Mouse (Mus musculus) liver, embryonic 16.5 days (tissue): ENCODE results near the gene Trpm3. TPM values are rescaled to one million over a fixed set of nuclear protein-coding genes. Genes with fewer than 3 reads are reported as not detected.

Experiments
- ATAC-seq: fragments of 200-750 bp; cut with Nextera tagmentation; 2 replicates; pipeline ENCODE4 v1.8.0; 2017; ENCODE audit warnings: low read depth, mild to moderate bottlenecking, moderate number of reproducible peaks, moderate library complexity
- H3K27ac ChIP-seq: fragments of 300-500 bp; sonication (generic); 2 replicates; pipeline ENCODE4 v1.5.1; 2014; ENCODE audit warnings: mild to moderate bottlenecking, low read length
- H3K27me3 ChIP-seq: fragments of 300-500 bp; sonication (generic); 2 replicates; pipeline ENCODE4 v1.6.1; 2014; ENCODE audit warnings: low read depth, low read length, mixed read lengths; ENCODE audit not compliant: control insufficient read depth, insufficient read depth
- H3K36me3 ChIP-seq: fragments of 300-500 bp; sonication (generic); 2 replicates; pipeline ENCODE4 v1.6.1; 2014; ENCODE audit warnings: mild to moderate bottlenecking; ENCODE audit not compliant: control insufficient read depth, insufficient read depth
- H3K4me1 ChIP-seq: fragments of 300-500 bp; sonication (generic); 2 replicates; pipeline ENCODE4 v1.6.1; 2014; ENCODE audit warnings: low read depth, low read length, mixed read lengths; ENCODE audit not compliant: control insufficient read depth
- H3K4me2 ChIP-seq: fragments of 300-500 bp; sonication (generic); 2 replicates; pipeline ENCODE4 v1.6.1; 2014; ENCODE audit warnings: low read depth, low read length, mixed read lengths
- H3K4me3 ChIP-seq: fragments of 300-500 bp; sonication (generic); 2 replicates; pipeline ENCODE4 v1.5.1; 2014; ENCODE audit warnings: low read depth, mild to moderate bottlenecking, low read length
- H3K9ac ChIP-seq: fragments of 300-500 bp; sonication (generic); 2 replicates; pipeline ENCODE4 v1.6.1; 2014; ENCODE audit warnings: low read depth, low read length
- H3K9me3 ChIP-seq: fragments of 300-500 bp; sonication (generic); replicated peaks from 2 replicates; pipeline ENCODE4 v1.6.1; 2016; ENCODE audit warnings: low read length; ENCODE audit not compliant: control insufficient read depth
- WGBS: fragments of 180-500 bp; shearing (Covaris S2); extraction: QIAGEN DNeasy Blood & Tissue Kit; methylation state at CpG from one replicate; pipeline ENCODE4 v1.1.7; 2014; ENCODE audit not compliant: insufficient replicate concordance; 5-methylcytosine and 5-hydroxymethylcytosine counted together
- polyA plus RNA-seq: library from polyadenylated mRNA; unstranded; fragments of >200 nt; fragmentation: Nextera tagmentation; extraction: Ambion mirVana; gene quantifications from 2 replicates; pipeline ENCODE4 v1.2.1, GENCODE M21; 2015

Trpm3 gene
- polyA plus RNA-seq, 1 experiment from 2014 or later, result 0.04 TPM

DNA sequence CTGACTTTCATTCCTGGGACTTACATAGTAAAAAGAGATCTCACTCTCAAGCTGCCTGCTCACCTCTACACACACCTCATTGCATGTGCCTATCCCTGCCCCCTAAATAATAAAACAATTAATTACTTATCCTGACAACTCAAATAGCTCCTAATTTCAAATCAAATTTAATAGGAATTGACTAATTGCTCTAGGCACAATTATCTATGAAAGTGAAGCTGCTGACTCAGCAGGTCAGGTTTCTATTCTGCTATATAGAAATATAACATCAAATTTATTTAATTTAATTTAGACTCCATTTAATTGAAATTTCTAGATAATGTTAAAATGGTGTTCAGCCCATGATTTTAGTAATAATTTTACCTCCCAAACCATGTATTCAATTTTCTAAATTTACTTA lies 566.6 kb downstream of the Trpm3 start:
- ATAC-seq, result no peak
- H3K27ac ChIP-seq, result no peak overlapping the region

DNA sequence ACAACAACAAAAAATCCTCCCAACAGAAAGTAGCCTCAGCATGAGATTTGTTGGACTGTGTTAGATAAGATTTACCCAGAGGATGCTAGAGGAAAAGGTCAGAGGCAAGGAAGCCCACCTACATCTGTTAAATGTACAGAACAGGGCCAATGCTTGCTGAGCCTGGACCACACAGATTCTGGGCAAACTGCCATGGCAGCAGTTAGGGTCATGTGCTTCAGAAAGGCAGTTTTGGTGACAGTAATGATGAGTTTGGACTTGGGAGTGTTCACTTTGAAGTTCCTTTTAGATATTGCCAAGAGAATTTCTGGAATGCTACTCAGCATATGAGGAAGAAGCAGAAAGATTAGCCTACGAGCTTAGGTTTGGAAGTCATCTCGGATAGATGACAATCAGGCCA lies 580.2 kb downstream of the Trpm3 start:
- no peak for ATAC-seq
- no peak overlapping the region for H3K27ac ChIP-seq

More for the DNA sequence above, 566.6 kb downstream of the Trpm3 start:
- H3K4me3 ChIP-seq, result no peak overlapping the region
- H3K27me3 ChIP-seq, result no peaks in the 10 kb centered on the region
- no peak overlapping the region for H3K9ac ChIP-seq
- no peak overlapping the region for H3K4me2 ChIP-seq
- no peaks in the 10 kb centered on the region for H3K4me1 ChIP-seq
- no peaks in the 10 kb centered on the region for H3K36me3 ChIP-seq
- no peaks in the 10 kb centered on the region for H3K9me3 ChIP-seq

DNA sequence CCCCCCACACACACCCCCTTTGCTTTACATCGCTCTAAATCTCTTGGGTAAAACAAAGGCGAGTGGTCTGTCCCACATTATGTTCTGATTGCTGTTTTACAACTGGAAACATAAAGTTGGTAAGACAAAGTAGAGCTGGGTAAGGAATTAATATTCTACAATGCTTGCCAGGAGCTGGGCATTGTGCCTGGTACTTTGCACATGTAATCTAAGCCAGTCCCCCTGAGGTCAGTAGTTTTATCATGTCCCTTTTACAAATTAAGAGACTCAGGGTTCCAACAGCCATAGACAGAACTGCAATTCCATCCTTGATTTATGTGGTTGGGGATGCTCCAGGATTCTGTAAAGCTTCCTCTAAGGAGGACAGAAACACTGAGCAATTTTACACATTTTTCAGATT lies 591.0 kb downstream of the Trpm3 start:
- no peak overlapping the region for H3K9ac ChIP-seq
- H3K4me2 ChIP-seq, result no peak overlapping the region
- no peaks in the 10 kb centered on the region for H3K27me3 ChIP-seq
- ATAC-seq, result no peak
- 58% methylated on average over 2 of the region's 2 CpGs for WGBS
- no peaks in the 10 kb centered on the region for H3K9me3 ChIP-seq
- no peak overlapping the region for H3K4me3 ChIP-seq
- no peaks in the 10 kb centered on the region for H3K4me1 ChIP-seq
- no peaks in the 10 kb centered on the region for H3K36me3 ChIP-seq
- H3K27ac ChIP-seq, result no peak overlapping the region

More for the DNA sequence above, 580.2 kb downstream of the Trpm3 start:
- WGBS, result 44% methylated on average over 2 of the region's 2 CpGs
- Histone ChIP-seq H3K27me3 (no peaks in the 10 kb centered on the region), H3K4me3 (no peak overlapping the region), H3K4me2 (no peak overlapping the region), H3K9me3 (no peaks in the 10 kb centered on the region), H3K4me1 (no peaks in the 10 kb centered on the region), H3K36me3 (no peaks in the 10 kb centered on the region), H3K9ac (no peak overlapping the region)

DNA sequence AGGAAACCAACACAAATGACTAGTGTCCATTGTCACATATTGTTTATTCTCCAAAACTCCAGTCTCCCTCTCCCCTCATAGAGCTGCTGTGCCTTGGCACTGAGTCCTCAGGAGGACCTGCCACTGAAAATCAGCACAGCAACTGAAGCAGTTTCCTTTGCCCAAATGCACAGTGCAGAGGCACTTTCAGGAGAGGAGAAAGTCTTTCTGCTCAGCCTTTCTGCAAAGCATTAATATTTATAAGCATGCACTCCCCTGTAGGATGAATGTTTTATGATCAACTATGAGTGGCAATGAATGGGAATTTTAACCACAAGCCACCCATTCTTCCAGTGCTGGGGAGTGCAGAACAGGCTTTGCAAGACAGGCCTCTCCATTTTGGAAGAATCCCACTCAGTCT lies 592.1 kb downstream of the Trpm3 start:
- H3K9ac ChIP-seq, result no peak overlapping the region
- H3K4me3 ChIP-seq, result no peak overlapping the region
- no peaks in the 10 kb centered on the region for H3K4me1 ChIP-seq
- no peak overlapping the region for H3K4me2 ChIP-seq
- no peaks in the 10 kb centered on the region for H3K9me3 ChIP-seq
- H3K27ac ChIP-seq, result no peak overlapping the region
- ATAC-seq, result no peak
- no peaks in the 10 kb centered on the region for H3K27me3 ChIP-seq
- no peaks in the 10 kb centered on the region for H3K36me3 ChIP-seq

DNA sequence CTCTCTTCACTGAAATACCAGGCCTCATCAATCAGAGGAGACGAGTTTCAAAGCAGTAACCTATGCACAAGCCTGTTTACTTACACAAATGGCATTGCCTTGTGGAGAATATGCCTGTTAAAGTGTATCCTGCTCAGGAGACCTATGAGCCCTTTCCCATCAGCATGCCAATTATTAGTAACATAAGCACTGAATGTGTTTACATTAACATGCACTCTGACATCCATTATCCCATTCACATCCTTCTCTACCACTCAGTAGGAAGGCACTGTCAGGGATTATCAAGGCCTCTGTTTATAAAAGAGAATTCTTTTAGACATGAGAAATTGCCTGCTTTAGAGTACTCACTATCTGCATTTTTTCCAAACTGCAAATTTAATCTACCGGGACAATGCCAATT lies 598.0 kb downstream of the Trpm3 start:
- H3K27ac ChIP-seq, result no peak overlapping the region
- no peaks in the 10 kb centered on the region for H3K9me3 ChIP-seq
- no peak for ATAC-seq
- no peaks in the 10 kb centered on the region for H3K36me3 ChIP-seq
- no peak overlapping the region for H3K4me3 ChIP-seq
- no peak overlapping the region for H3K4me2 ChIP-seq
- H3K27me3 ChIP-seq, result no peaks in the 10 kb centered on the region
- WGBS, result 45% methylated on average over 2 of the region's 2 CpGs
- no peaks in the 10 kb centered on the region for H3K4me1 ChIP-seq
- no peak overlapping the region for H3K9ac ChIP-seq

DNA sequence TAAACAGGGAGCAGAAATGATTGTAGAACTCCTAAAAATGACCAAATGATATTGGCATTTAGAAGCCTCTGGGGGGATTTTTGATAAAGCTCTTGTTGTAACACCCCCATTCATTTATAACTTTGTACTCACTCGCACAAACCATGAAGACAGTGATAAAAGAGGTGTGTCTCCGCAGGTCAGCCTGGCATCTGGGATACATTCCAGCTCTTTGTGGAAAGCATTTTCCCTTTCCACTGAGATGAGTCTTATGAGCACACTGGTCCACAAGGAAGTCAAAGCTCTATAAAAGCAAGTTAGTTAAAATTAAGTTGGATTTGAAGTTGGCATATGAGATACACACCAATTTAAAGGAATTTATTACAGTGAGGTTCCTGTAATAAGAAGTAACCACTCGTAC lies 600.4 kb downstream of the Trpm3 start:
- no peaks in the 10 kb centered on the region for H3K4me1 ChIP-seq
- WGBS, result 50% methylated on average over 3 of the region's 3 CpGs

DNA sequence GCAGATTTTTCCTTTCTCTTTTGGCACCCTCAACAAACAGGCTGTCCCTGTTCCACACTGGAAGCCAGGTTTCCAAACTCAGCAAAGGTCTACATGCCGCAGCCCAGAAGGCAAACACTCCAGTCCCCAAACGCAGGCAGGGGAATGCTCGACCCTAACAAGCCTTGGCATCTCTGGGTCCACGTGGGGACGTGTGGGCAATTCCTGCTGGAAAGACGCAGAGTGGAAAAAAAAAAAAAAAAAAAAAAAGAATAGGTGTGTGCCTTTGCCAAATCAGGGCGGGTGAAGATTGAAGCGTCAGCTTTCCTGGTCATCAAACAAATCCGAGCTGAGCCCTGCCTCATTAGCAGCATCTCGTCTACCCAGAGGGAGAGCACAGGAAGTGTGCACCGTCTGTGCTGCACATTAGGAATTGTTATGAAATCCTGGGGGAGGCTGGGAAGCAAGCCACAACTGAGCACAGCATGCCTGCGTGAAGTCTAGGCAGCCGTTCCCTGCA lies 614.5 kb downstream of the Trpm3 start:
- no peaks in the 10 kb centered on the region for H3K9me3 ChIP-seq
- no peaks in the 10 kb centered on the region for H3K36me3 ChIP-seq
- ATAC-seq, result no peak
- 43% methylated on average over 13 of the region's 13 CpGs for WGBS
- H3K4me1 ChIP-seq, result no peaks in the 10 kb centered on the region
- no peak overlapping the region for H3K4me2 ChIP-seq
- H3K27me3 ChIP-seq, result no peaks in the 10 kb centered on the region
- no peak overlapping the region for H3K9ac ChIP-seq
- H3K27ac ChIP-seq, result no peak overlapping the region
- H3K4me3 ChIP-seq, result no peak overlapping the region

More for the DNA sequence above, 600.4 kb downstream of the Trpm3 start:
- Histone ChIP-seq H3K4me2 (no peak overlapping the region), H3K27ac (no peak overlapping the region), H3K36me3 (no peaks in the 10 kb centered on the region), H3K4me3 (no peak overlapping the region), H3K9ac (no peak overlapping the region), H3K27me3 (no peaks in the 10 kb centered on the region), H3K9me3 (no peaks in the 10 kb centered on the region)
- ATAC-seq, result no peak

DNA sequence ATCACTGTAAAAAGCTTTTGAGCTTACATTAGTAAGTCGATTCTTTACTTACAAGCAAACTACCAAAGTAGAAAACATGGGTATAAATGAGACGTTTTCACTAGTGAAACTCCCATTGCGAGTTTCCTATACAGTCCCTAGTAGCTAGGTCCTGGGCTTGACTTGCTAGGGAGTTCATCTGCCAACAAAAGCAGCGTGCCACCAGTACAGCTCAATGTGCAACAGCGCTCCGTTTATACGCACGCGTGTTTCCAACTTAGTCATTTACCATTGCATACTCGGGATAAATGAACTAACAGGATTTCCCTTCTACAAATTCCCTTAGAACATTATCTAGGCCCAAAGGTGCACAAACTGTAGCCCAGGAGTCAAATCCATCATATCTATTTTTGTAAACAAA lies 615.2 kb downstream of the Trpm3 start:
- Histone ChIP-seq H3K27me3 (no peaks in the 10 kb centered on the region), H3K27ac (no peak overlapping the region), H3K4me3 (no peak overlapping the region), H3K4me1 (no peaks in the 10 kb centered on the region), H3K4me2 (no peak overlapping the region), H3K36me3 (no peaks in the 10 kb centered on the region), H3K9ac (no peak overlapping the region), H3K9me3 (no peaks in the 10 kb centered on the region)
- no peak for ATAC-seq
- WGBS, result 80% methylated on average over 10 of the region's 10 CpGs

DNA sequence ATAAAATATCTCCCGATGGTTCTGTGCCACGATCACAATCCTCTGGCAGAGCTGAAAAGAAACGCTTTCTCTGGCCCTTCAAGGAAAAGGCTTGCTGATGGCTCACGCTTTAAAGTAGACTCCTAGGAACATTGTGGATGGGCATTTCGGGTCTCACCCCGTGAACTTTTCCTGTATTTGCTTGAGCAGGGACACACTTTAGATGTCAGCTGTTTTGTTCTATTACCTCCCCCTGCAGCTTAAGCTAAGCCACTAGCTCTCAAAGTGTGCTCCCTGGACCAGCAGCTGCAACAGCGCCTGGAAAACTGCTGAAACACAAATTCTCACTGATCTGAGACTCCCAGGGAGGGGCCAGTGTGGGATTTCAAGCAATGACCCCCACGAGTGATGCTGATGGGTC lies 615.7 kb downstream of the Trpm3 start:
- no peak for ATAC-seq
- no peak overlapping the region for H3K4me2 ChIP-seq
- H3K4me3 ChIP-seq, result no peak overlapping the region
- H3K9ac ChIP-seq, result no peak overlapping the region
- no peaks in the 10 kb centered on the region for H3K27me3 ChIP-seq
- no peak overlapping the region for H3K27ac ChIP-seq
- H3K36me3 ChIP-seq, result no peaks in the 10 kb centered on the region
- 53% methylated on average over 8 of the region's 8 CpGs for WGBS
- no peaks in the 10 kb centered on the region for H3K4me1 ChIP-seq
- no peaks in the 10 kb centered on the region for H3K9me3 ChIP-seq

DNA sequence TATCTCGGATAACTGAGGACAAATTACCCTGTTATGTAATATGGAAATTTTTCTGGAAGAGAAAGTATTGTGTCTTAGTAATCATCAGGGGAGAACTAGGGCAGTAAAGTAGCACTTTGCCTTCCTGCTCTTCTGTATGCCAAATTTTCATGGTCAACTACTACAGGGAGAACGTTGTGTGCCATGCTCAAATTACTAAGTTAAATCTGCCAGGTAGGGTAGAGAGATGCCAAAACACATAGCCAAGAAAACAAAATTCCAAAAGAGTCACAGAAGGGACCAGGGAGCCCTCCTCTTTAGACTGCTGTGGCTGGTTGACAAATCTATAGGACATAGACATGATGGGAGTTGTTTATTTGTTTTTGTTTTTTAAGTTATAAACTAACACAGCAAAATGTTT lies 619.6 kb downstream of the Trpm3 start:
- Histone ChIP-seq H3K4me1 (no peaks in the 10 kb centered on the region), H3K4me3 (no peak overlapping the region), H3K36me3 (no peaks in the 10 kb centered on the region), H3K27me3 (no peaks in the 10 kb centered on the region), H3K9me3 (no peaks in the 10 kb centered on the region), H3K4me2 (no peak overlapping the region), H3K9ac (no peak overlapping the region), H3K27ac (no peak overlapping the region)
- no peak for ATAC-seq
- WGBS, result 42% methylated on average over 2 of the region's 2 CpGs
